Mouse (Mus musculus): ENCODE data around the gene Prkca. TPM values are rescaled to one million over a fixed set of nuclear protein-coding genes. Genes with fewer than 3 reads are reported as not detected.

The Prkca gene
- polyA plus RNA-seq, 1 experiment from 2014 or later: 4.5 TPM

GRCm38 (mm10) chr11:108250829-108251637 is 92.7 kb downstream of the Prkca start:
- Histone ChIP-seq H3K27me3 (ENCODE audit: control insufficient read depth, insufficient read depth, low read length) (no peaks in the 10 kb centered on the region), H3K27ac (ENCODE audit: low read depth, low read length) (no peak overlapping the region), H3K4me2 (no peak overlapping the region), H3K4me1 (ENCODE audit: control insufficient read depth, insufficient read depth, low read length) (no peaks in the 10 kb centered on the region), H3K9ac (ENCODE audit: low read length) (no peak overlapping the region), H3K4me3 (ENCODE audit: low read depth, low read length) (no peak overlapping the region), H3K36me3 (ENCODE audit: control insufficient read depth, insufficient read depth, low read length) (no peaks in the 10 kb centered on the region), H3K9me3 (ENCODE audit: control insufficient read depth, low read length) (no peaks in the 10 kb centered on the region)
- WGBS: 81% methylated on average over 13 of the region's 13 CpGs
- no peak for ATAC-seq (ENCODE audit: low FRiP score)
- no peak for DNase-seq (ENCODE audit: low spot score, missing footprints)

DNA sequence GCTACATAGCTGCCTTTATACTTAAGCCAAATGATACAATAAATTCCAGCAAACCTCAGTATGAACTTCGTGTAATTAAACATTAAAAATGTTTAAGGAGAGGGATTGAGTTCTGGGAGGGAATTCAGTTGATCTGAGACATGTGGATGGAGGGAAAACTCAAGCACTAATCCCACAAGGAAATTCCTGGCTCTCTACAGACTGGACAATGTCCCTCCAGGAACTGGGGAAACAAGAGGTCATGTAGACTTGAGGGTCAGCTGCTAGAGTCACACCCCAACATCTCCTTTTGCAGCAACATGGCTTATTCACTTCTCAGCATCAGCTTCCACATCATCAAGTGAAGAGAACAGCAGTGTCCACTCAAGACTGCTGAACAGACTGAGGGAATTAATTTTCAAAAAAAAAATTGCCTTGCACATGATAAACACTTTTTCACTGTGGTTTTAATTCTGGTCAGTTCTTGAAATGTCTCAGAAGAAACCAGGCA is 93.5 kb downstream of the Prkca start:
- H3K27me3 ChIP-seq (ENCODE audit: control insufficient read depth, insufficient read depth, low read length): no peaks in the 10 kb centered on the region
- no peak for ATAC-seq (ENCODE audit: low FRiP score)
- 68% methylated on average over 1 of the region's 1 CpGs for WGBS

GRCm38 (mm10) chr11:108249487-108249886 is 94.2 kb downstream of the Prkca start:
- Histone ChIP-seq H3K9ac (ENCODE audit: low read length) (no peak overlapping the region), H3K4me3 (ENCODE audit: low read depth, low read length) (no peak overlapping the region), H3K27ac (ENCODE audit: low read depth, low read length) (no peak overlapping the region), H3K4me2 (no peak overlapping the region), H3K9me3 (ENCODE audit: control insufficient read depth, low read length) (no peaks in the 10 kb centered on the region), H3K27me3 (ENCODE audit: control insufficient read depth, insufficient read depth, low read length) (no peaks in the 10 kb centered on the region), H3K4me1 (ENCODE audit: control insufficient read depth, insufficient read depth, low read length) (no peaks in the 10 kb centered on the region), H3K36me3 (ENCODE audit: control insufficient read depth, insufficient read depth, low read length) (no peaks in the 10 kb centered on the region)
- ATAC-seq (ENCODE audit: low FRiP score) (no peak), DNase-seq (ENCODE audit: low spot score, missing footprints) (no peak)
- 78% methylated on average over 5 of the region's 5 CpGs for WGBS

More for the DNA sequence above, 93.5 kb downstream of the Prkca start:
- no peaks in the 10 kb centered on the region for H3K4me1 ChIP-seq (ENCODE audit: control insufficient read depth, insufficient read depth, low read length)
- H3K27ac ChIP-seq (ENCODE audit: low read depth, low read length): no peak overlapping the region
- H3K36me3 ChIP-seq (ENCODE audit: control insufficient read depth, insufficient read depth, low read length): no peaks in the 10 kb centered on the region
- no peak for DNase-seq (ENCODE audit: low spot score, missing footprints)
- no peaks in the 10 kb centered on the region for H3K9me3 ChIP-seq (ENCODE audit: control insufficient read depth, low read length)
- no peak overlapping the region for H3K4me2 ChIP-seq
- no peak overlapping the region for H3K9ac ChIP-seq (ENCODE audit: low read length)
- H3K4me3 ChIP-seq (ENCODE audit: low read depth, low read length): no peak overlapping the region

DNA sequence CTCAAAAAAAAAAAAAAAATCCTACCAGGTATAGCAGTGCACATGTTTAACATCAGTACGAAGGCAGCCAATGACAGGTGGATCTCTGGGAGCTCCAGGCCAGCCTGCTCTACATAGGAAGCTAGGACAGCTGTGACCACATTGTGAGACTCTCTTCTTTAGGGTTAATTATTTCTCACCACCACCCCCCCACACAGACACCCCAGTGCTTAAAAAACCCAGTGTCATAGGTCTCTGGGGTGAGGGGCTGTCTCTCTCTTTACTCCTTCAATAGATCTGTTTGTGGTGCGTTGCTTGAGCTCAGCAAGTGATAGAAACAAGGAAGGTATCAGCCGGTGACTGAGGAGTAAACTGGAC is 94.7 kb downstream of the Prkca start:
- Histone ChIP-seq H3K27ac (ENCODE audit: low read depth, low read length) (no peak overlapping the region), H3K9me3 (ENCODE audit: control insufficient read depth, low read length) (no peaks in the 10 kb centered on the region), H3K27me3 (ENCODE audit: control insufficient read depth, insufficient read depth, low read length) (no peaks in the 10 kb centered on the region), H3K4me1 (ENCODE audit: control insufficient read depth, insufficient read depth, low read length) (no peaks in the 10 kb centered on the region), H3K36me3 (ENCODE audit: control insufficient read depth, insufficient read depth, low read length) (no peaks in the 10 kb centered on the region), H3K4me2 (no peak overlapping the region), H3K4me3 (ENCODE audit: low read depth, low read length) (no peak overlapping the region), H3K9ac (ENCODE audit: low read length) (no peak overlapping the region)
- DNase-seq (ENCODE audit: low spot score, missing footprints): no peak
- WGBS: 77% methylated on average over 3 of the region's 3 CpGs
- no peak for ATAC-seq (ENCODE audit: low FRiP score)

DNA sequence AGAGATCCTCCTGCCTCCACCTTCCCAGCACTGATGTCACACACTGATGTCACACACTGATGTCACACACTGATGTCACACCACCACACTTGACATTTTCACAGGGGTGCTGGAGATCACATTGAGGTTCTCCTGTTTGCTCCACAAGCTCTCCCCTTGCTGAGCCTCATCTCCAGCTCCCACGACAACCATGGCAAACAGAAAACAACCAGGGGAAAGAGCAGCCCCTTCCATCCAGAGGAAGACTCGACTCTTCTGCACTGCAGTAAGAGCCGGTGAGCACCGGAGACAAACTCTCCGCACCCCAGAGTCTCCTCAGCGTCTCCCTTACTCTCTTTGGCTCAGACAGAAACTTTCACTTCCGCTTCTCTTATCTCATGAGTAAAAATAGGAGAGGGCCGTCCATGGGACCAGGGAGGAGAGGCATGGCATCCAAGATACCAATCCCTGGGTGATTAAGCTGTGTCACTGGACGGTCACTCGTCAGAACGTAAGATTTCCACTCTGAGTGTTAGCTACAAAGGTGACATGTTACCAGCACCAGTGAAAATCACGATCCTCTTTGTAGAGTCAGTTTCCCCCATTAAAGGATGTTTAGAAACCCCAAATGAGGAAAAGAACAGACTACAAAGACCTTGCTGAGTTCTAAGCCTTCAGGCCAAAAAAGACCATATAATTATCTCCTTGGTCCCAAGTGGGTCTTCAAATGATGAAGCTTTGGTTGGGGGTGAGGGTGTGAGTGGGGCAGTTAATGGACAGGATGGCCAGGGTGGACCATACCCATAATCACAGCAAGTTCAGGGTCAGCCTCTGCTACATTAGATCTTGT is 95.3 kb downstream of the Prkca start:
- H3K4me1 ChIP-seq (ENCODE audit: control insufficient read depth, insufficient read depth, low read length): no peaks in the 10 kb centered on the region
- no peaks in the 10 kb centered on the region for H3K27me3 ChIP-seq (ENCODE audit: control insufficient read depth, insufficient read depth, low read length)
- ATAC-seq (ENCODE audit: low FRiP score): no peak
- WGBS: 85% methylated on average over 12 of the region's 12 CpGs
- H3K4me2 ChIP-seq: no peak overlapping the region
- no peaks in the 10 kb centered on the region for H3K9me3 ChIP-seq (ENCODE audit: control insufficient read depth, low read length)
- no peaks in the 10 kb centered on the region for H3K36me3 ChIP-seq (ENCODE audit: control insufficient read depth, insufficient read depth, low read length)
- no peak overlapping the region for H3K9ac ChIP-seq (ENCODE audit: low read length)
- DNase-seq (ENCODE audit: low spot score, missing footprints): no peak
- H3K4me3 ChIP-seq (ENCODE audit: low read depth, low read length): no peak overlapping the region
- no peak overlapping the region for H3K27ac ChIP-seq (ENCODE audit: low read depth, low read length)

- no peaks in the 10 kb centered on the region for H3K27me3 ChIP-seq (ENCODE audit: control insufficient read depth, insufficient read depth, low read length)
- WGBS: 90% methylated on average over 10 of the region's 10 CpGs
- no peak overlapping the region for H3K27ac ChIP-seq (ENCODE audit: low read depth, low read length)
- no peaks in the 10 kb centered on the region for H3K9me3 ChIP-seq (ENCODE audit: control insufficient read depth, low read length)
- DNase-seq (ENCODE audit: low spot score, missing footprints) (no peak), ATAC-seq (ENCODE audit: low FRiP score) (no peak)
- H3K36me3 ChIP-seq (ENCODE audit: control insufficient read depth, insufficient read depth, low read length): no peaks in the 10 kb centered on the region
- H3K4me3 ChIP-seq (ENCODE audit: low read depth, low read length): no peak overlapping the region
- H3K4me1 ChIP-seq (ENCODE audit: control insufficient read depth, insufficient read depth, low read length): no peaks in the 10 kb centered on the region
- H3K4me2 ChIP-seq: no peak overlapping the region
- H3K9ac ChIP-seq (ENCODE audit: low read length): no peak overlapping the region
These were observed 96.4 kb downstream of the Prkca start for GRCm38 (mm10) chr11:108247121-108247863.

- no peaks in the 10 kb centered on the region for H3K9me3 ChIP-seq (ENCODE audit: control insufficient read depth, low read length)
- H3K27me3 ChIP-seq (ENCODE audit: control insufficient read depth, insufficient read depth, low read length): no peaks in the 10 kb centered on the region
- no peaks in the 10 kb centered on the region for H3K4me1 ChIP-seq (ENCODE audit: control insufficient read depth, insufficient read depth, low read length)
- H3K4me2 ChIP-seq: no peak overlapping the region
- no peak for ATAC-seq (ENCODE audit: low FRiP score)
- no peaks in the 10 kb centered on the region for H3K36me3 ChIP-seq (ENCODE audit: control insufficient read depth, insufficient read depth, low read length)
- no peak for DNase-seq (ENCODE audit: low spot score, missing footprints)
- WGBS: 82% methylated on average over 4 of the region's 4 CpGs
- H3K27ac ChIP-seq (ENCODE audit: low read depth, low read length): no peak overlapping the region
- H3K9ac ChIP-seq (ENCODE audit: low read length): no peak overlapping the region
- H3K4me3 ChIP-seq (ENCODE audit: low read depth, low read length): no peak overlapping the region
These were observed 97.4 kb downstream of the Prkca start for GRCm38 (mm10) chr11:108246267-108246702.

DNA sequence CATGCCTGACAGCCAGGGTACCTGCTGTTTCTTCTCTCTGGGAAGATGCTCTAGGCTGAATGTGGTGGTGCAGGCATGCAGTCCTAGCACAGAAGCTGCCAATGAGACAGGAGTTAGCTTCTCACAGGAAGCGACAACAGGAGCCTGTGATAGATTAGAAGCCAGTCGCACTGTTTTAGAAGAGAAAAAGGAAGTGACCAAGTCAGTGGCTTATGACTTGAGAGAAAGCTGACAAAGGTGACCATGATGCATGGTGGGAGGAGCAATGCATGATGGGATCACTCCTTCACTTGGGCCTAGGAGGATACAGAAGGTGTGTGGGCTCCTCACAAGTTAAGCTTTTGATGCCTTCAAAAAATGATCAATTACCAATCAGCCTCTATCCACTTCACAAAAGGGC is 99.5 kb downstream of the Prkca start:
- no peak for DNase-seq (ENCODE audit: low spot score, missing footprints)
- no peaks in the 10 kb centered on the region for H3K4me1 ChIP-seq (ENCODE audit: control insufficient read depth, insufficient read depth, low read length)
- no peak overlapping the region for H3K4me3 ChIP-seq (ENCODE audit: low read depth, low read length)
- H3K4me2 ChIP-seq: no peak overlapping the region
- 96% methylated on average over 2 of the region's 2 CpGs for WGBS
- H3K27me3 ChIP-seq (ENCODE audit: control insufficient read depth, insufficient read depth, low read length): no peaks in the 10 kb centered on the region
- H3K27ac ChIP-seq (ENCODE audit: low read depth, low read length): no peak overlapping the region
- no peaks in the 10 kb centered on the region for H3K36me3 ChIP-seq (ENCODE audit: control insufficient read depth, insufficient read depth, low read length)
- H3K9me3 ChIP-seq (ENCODE audit: control insufficient read depth, low read length): no peaks in the 10 kb centered on the region
- ATAC-seq (ENCODE audit: low FRiP score): no peak
- H3K9ac ChIP-seq (ENCODE audit: low read length): no peak overlapping the region

All from midbrain, embryonic 11.5 days (tissue).